Mouse (Mus musculus): ENCODE measurements around the gene Hmgn3.

DNA sequence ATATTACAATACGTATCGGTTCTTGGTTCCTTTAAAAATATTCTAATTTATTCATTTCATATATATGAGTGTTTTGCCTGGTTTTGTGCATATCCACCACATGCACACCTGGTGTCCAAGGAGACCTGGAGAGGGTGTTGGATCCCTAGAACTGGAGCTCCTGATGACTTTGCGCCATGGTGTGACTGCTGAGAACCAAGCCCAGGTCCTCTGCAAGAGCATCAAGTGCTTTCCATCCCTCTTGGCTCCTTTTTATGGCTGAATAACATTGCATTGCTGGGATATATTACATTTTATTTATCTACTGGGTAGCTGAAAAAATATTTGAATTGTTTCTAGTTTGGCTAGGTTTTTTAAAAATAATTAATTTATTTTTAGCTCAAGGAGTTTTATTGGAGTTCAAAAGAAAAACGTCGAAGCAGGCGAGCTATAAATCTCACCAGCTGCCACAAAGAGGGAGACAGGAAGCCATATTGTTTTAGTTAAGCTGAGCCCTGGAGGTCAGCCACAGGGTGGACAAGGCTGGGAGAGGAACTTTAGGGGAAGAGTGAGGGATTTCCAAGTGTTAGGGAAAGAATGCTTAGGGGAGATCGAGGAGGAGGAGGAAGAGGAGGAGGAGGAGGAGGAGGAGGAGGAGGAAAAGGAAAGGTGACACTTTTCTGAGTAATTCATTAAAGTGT, 62.6 kb downstream of the Hmgn3 start:
- TF ChIP-seq EP300 (IDR thresholded peaks at IDR 0.05; ENCODE audit: insufficient read depth, low read depth, low read length) = no peak
- no peak for TF ChIP-seq CTCF (IDR thresholded peaks at IDR 0.05)

Data from heart, adult 2 months (tissue).